Mouse (Mus musculus) lung, embryonic 15.5 days (tissue): ENCODE measurements around the gene Synpo2. TPM values are rescaled to one million over a fixed set of nuclear protein-coding genes. Genes with fewer than 3 reads are reported as not detected.

Experiments used
- ATAC-seq: fragments of 200-750 bp; cut with Nextera tagmentation; 2 replicates; pipeline ENCODE4 v1.8.0; 2017; ENCODE audit warnings: moderate number of reproducible peaks, borderline replicate concordance; ENCODE audit not compliant: low FRiP score, low TSS enrichment; ENCODE audit errors: extremely low read depth
- H3K27ac ChIP-seq: fragments of 300-500 bp; sonication (generic); 2 replicates; pipeline ENCODE4 v1.5.1; 2015; ENCODE audit warnings: moderate library complexity, mild to moderate bottlenecking, inconsistent platforms
- H3K27me3 ChIP-seq: fragments of 300-500 bp; sonication (generic); 2 replicates; pipeline ENCODE4 v1.6.1; 2015; ENCODE audit warnings: inconsistent platforms
- H3K36me3 ChIP-seq: fragments of 300-500 bp; sonication (generic); 2 replicates; pipeline ENCODE4 v1.6.1; 2015; ENCODE audit warnings: inconsistent platforms
- H3K4me1 ChIP-seq: fragments of 300-500 bp; sonication (generic); 2 replicates; pipeline ENCODE4 v1.6.1; 2015; ENCODE audit warnings: inconsistent platforms
- H3K4me2 ChIP-seq: fragments of 300-500 bp; sonication (generic); 2 replicates; pipeline ENCODE4 v1.6.1; 2015; ENCODE audit warnings: inconsistent platforms, mild to moderate bottlenecking, moderate library complexity
- H3K4me3 ChIP-seq: fragments of 300-500 bp; sonication (generic); 2 replicates; pipeline ENCODE4 v1.5.1; 2015; ENCODE audit warnings: mild to moderate bottlenecking, inconsistent platforms
- H3K9ac ChIP-seq: fragments of 300-500 bp; sonication (generic); 2 replicates; pipeline ENCODE4 v1.6.1; 2015; ENCODE audit warnings: inconsistent platforms
- H3K9me3 ChIP-seq: fragments of 300-500 bp; sonication (generic); 2 replicates; pipeline ENCODE4 v1.6.1; 2016; ENCODE audit warnings: inconsistent platforms
- WGBS: fragments of 180-500 bp; shearing (Covaris S2); methylation state at CpG from one replicate; pipeline ENCODE4 v1.1.7; 2015; 5-methylcytosine and 5-hydroxymethylcytosine counted together
- polyA plus RNA-seq: library from polyadenylated mRNA; unstranded; fragments of >200 nt; fragmentation: Nextera tagmentation; extraction: Ambion mirVana; gene quantifications from 2 replicates; pipeline ENCODE4 v1.2.1, GENCODE M21; 2015

Gene Synpo2
- polyA plus RNA-seq, result 11.3 and 12.2 TPM in 2 replicates

GRCm38 (mm10) chr3:123235921-123236320 lies at the start of gene Synpo2:
Gene Synpo2, minus strand, starts transcription at chr3:123236149.
- Histone ChIP-seq H3K9ac (peak within 1 kb of the TSS; percentile 40), H3K27ac (no peak within 1 kb of the TSS), H3K27me3 (peaks cover 12% of the 10 kb centered on the region; the same call in 1 of the 2 replicates), H3K36me3 (no peaks in the 10 kb centered on the region), H3K4me2 (peak within 1 kb of the TSS; percentile 71), H3K4me1 (peaks cover 12% of the 10 kb centered on the region), H3K9me3 (no peaks in the 10 kb centered on the region), H3K4me3 (peak within 1 kb of the TSS; percentile 44)
- under 1% methylated on average over 20 of the region's 20 CpGs for WGBS
- ATAC-seq, result peak; percentile 76; the same call in 1 of the 2 replicates

- H3K4me3 ChIP-seq, result no peak overlapping the region
- H3K4me1 ChIP-seq, result 0 out of 2 replicates have a peak, but pooled peaks cover 4% of the 10 kb centered on the region
- H3K4me2 ChIP-seq, result no peak overlapping the region
- H3K9me3 ChIP-seq, result no peaks in the 10 kb centered on the region
- peaks cover 27% of the 10 kb centered on the region for H3K36me3 ChIP-seq
- H3K27ac ChIP-seq, result no peak overlapping the region
- no peak for ATAC-seq
- no peaks in the 10 kb centered on the region for H3K27me3 ChIP-seq
- H3K9ac ChIP-seq, result no peak overlapping the region
These were observed 49.7 kb upstream of the Synpo2 start for GRCm38 (mm10) chr3:123285649-123286048.

- Histone ChIP-seq H3K9me3 (no peaks in the 10 kb centered on the region), H3K4me2 (no peak overlapping the region), H3K4me1 (0 out of 2 replicates have a peak, but pooled peaks cover 4% of the 10 kb centered on the region), H3K36me3 (peaks cover 37% of the 10 kb centered on the region), H3K27ac (no peak overlapping the region), H3K27me3 (no peaks in the 10 kb centered on the region), H3K9ac (no peak overlapping the region), H3K4me3 (no peak overlapping the region)
- 96% methylated on average over 5 of the region's 5 CpGs for WGBS
- ATAC-seq, result no peak
These were observed 48.3 kb upstream of the Synpo2 start for GRCm38 (mm10) chr3:123284284-123284683.

- Histone ChIP-seq H3K9ac (no peak overlapping the region), H3K9me3 (no peaks in the 10 kb centered on the region), H3K4me2 (no peak overlapping the region), H3K4me1 (0 out of 2 replicates have a peak, but pooled peaks cover 4% of the 10 kb centered on the region), H3K27ac (no peak overlapping the region), H3K4me3 (no peak overlapping the region), H3K27me3 (no peaks in the 10 kb centered on the region), H3K36me3 (peaks cover 35% of the 10 kb centered on the region)
- no peak for ATAC-seq
- WGBS, result 66% methylated on average over 12 of the region's 12 CpGs
These were observed 47.1 kb upstream of the Synpo2 start for GRCm38 (mm10) chr3:123282866-123283615.

- Histone ChIP-seq H3K9me3 (no peaks in the 10 kb centered on the region), H3K4me3 (peak overlapping the region; percentile 61), H3K36me3 (peaks cover 26% of the 10 kb centered on the region), H3K27me3 (no peaks in the 10 kb centered on the region), H3K27ac (peak overlapping the region; percentile 69), H3K9ac (peak overlapping the region; percentile 55), H3K4me2 (peak overlapping the region; percentile 72), H3K4me1 (peaks cover 4% of the 10 kb centered on the region; the same call in 1 of the 2 replicates)
- under 1% methylated on average over 25 of the region's 25 CpGs for WGBS
- peak; percentile 61 for ATAC-seq
These were observed 31.8 kb upstream of the Synpo2 start for GRCm38 (mm10) chr3:123267741-123268201.

GRCm38 (mm10) chr3:123266753-123267651 lies 31.1 kb upstream of the Synpo2 start, which contains the start of gene Sec24d:
Gene Sec24d, plus strand, starts transcription at chr3:123267455.
- ATAC-seq, result peak; percentile 87
- H3K27ac ChIP-seq, result peak within 1 kb of the TSS; percentile 69
- peak within 1 kb of the TSS; percentile 61 for H3K4me3 ChIP-seq
- peak within 1 kb of the TSS; percentile 72 for H3K4me2 ChIP-seq
- 2% methylated on average over 68 of the region's 68 CpGs for WGBS
- no peaks in the 10 kb centered on the region for H3K9me3 ChIP-seq
- H3K9ac ChIP-seq, result peak within 1 kb of the TSS; percentile 55
- H3K4me1 ChIP-seq, result peaks cover 4% of the 10 kb centered on the region; the same call in 1 of the 2 replicates
- peaks cover 21% of the 10 kb centered on the region for H3K36me3 ChIP-seq
- H3K27me3 ChIP-seq, result no peaks in the 10 kb centered on the region

- Histone ChIP-seq H3K4me3 (peak overlapping the region; percentile 42), H3K4me1 (peaks cover 4% of the 10 kb centered on the region; the same call in 1 of the 2 replicates), H3K4me2 (peak overlapping the region; percentile 45), H3K9me3 (no peaks in the 10 kb centered on the region), H3K36me3 (no peaks in the 10 kb centered on the region; the same call in 1 of the 2 replicates), H3K9ac (no peak overlapping the region), H3K27ac (peak overlapping the region; percentile 29; the same call in 1 of the 2 replicates), H3K27me3 (no peaks in the 10 kb centered on the region)
- ATAC-seq, result no peak
- WGBS, result 23% methylated on average over 6 of the region's 6 CpGs
These were observed 28.8 kb upstream of the Synpo2 start for GRCm38 (mm10) chr3:123264706-123265105.

- Histone ChIP-seq H3K4me1 (no peaks in the 10 kb centered on the region), H3K27me3 (no peaks in the 10 kb centered on the region), H3K9me3 (no peaks in the 10 kb centered on the region), H3K9ac (no peak overlapping the region), H3K36me3 (no peaks in the 10 kb centered on the region), H3K4me2 (no peak overlapping the region), H3K27ac (no peak overlapping the region), H3K4me3 (no peak overlapping the region)
- WGBS, result 69% methylated on average over 4 of the region's 4 CpGs
- ATAC-seq, result no peak
These were observed 22.8 kb upstream of the Synpo2 start for GRCm38 (mm10) chr3:123258709-123259108.

- no peak overlapping the region for H3K4me2 ChIP-seq
- H3K9ac ChIP-seq, result no peak overlapping the region
- H3K27me3 ChIP-seq, result no peaks in the 10 kb centered on the region
- no peak for ATAC-seq
- H3K4me3 ChIP-seq, result no peak overlapping the region
- H3K4me1 ChIP-seq, result no peaks in the 10 kb centered on the region
- 65% methylated on average over 11 of the region's 11 CpGs for WGBS
- H3K27ac ChIP-seq, result no peak overlapping the region
- H3K9me3 ChIP-seq, result no peaks in the 10 kb centered on the region
- no peaks in the 10 kb centered on the region for H3K36me3 ChIP-seq
These were observed 20.5 kb upstream of the Synpo2 start for GRCm38 (mm10) chr3:123256181-123257101.

- ATAC-seq, result no peak
- Histone ChIP-seq H3K27ac (no peak overlapping the region), H3K4me1 (0 out of 2 replicates have a peak, but pooled peaks cover 4% of the 10 kb centered on the region), H3K9ac (no peak overlapping the region), H3K4me3 (no peak overlapping the region), H3K36me3 (no peaks in the 10 kb centered on the region), H3K4me2 (no peak overlapping the region), H3K9me3 (no peaks in the 10 kb centered on the region), H3K27me3 (no peaks in the 10 kb centered on the region)
- 30% methylated on average over 4 of the region's 4 CpGs for WGBS
These were observed 9.7 kb upstream of the Synpo2 start for GRCm38 (mm10) chr3:123245646-123246045.

- Histone ChIP-seq H3K4me2 (no peak overlapping the region), H3K27ac (no peak overlapping the region), H3K36me3 (no peaks in the 10 kb centered on the region), H3K9ac (no peak overlapping the region), H3K4me1 (0 out of 2 replicates have a peak, but pooled peaks cover 4% of the 10 kb centered on the region), H3K27me3 (no peaks in the 10 kb centered on the region), H3K9me3 (no peaks in the 10 kb centered on the region), H3K4me3 (no peak overlapping the region)
- WGBS, result 29% methylated on average over 5 of the region's 5 CpGs
- ATAC-seq, result no peak
These were observed 8.4 kb upstream of the Synpo2 start for GRCm38 (mm10) chr3:123244376-123244775.
